Mouse (Mus musculus): ENCODE measurements around the gene Btbd35f29.
"Not testable (repeated sequence)": the region's sequence is repeated elsewhere in the genome, so short reads cannot be mapped to it uniquely, and the experiment has no call there.

Btbd35f29 gene

GRCm38 (mm10) chrX:31117374-31117773, at the start of gene Btbd35f29:
Gene Btbd35f29, plus strand, starts transcription at chrX:31117674.
- DNase-seq = not testable (repeated sequence)

GRCm38 (mm10) chrX:31141416-31141815, 23.9 kb downstream of the Btbd35f29 start:
- DNase-seq = not testable (repeated sequence)

GRCm38 (mm10) chrX:31145144-31145543, 27.7 kb downstream of the Btbd35f29 start:
- not testable (repeated sequence) for DNase-seq

GRCm38 (mm10) chrX:31145835-31146234, 28.4 kb downstream of the Btbd35f29 start:
- DNase-seq = not testable (repeated sequence)

- not testable (repeated sequence) for DNase-seq
Measured at GRCm38 (mm10) chrX:31158534-31159085, 41.1 kb downstream of the Btbd35f29 start.

- DNase-seq = not testable (repeated sequence)
Measured at GRCm38 (mm10) chrX:31159450-31160322, 42.2 kb downstream of the Btbd35f29 start.

- not testable (repeated sequence) for DNase-seq
Measured at GRCm38 (mm10) chrX:31160554-31160953, 43.1 kb downstream of the Btbd35f29 start.

GRCm38 (mm10) chrX:31162638-31163037, 45.2 kb downstream of the Btbd35f29 start:
- DNase-seq = not testable (repeated sequence)

- DNase-seq = not testable (repeated sequence)
Measured at GRCm38 (mm10) chrX:31165193-31165592, 47.7 kb downstream of the Btbd35f29 start.

Measured in retina, postnatal 1 day (tissue).